Mouse (Mus musculus) forebrain, embryonic 10.5 days (tissue): ENCODE data around the gene Set. TPM values are rescaled to one million over a fixed set of nuclear protein-coding genes. Genes with fewer than 3 reads are reported as not detected.

Experiments
- DNase-seq: peaks from one replicate; pipeline ENCODE4 v3.0.0-alpha.2; 2017; ENCODE audit warnings: low spot score; ENCODE audit errors: extremely low spot score
- H3K27ac ChIP-seq: fragments of 300-500 bp; sonication (generic); 2 replicates; pipeline ENCODE4 v1.5.1; 2016; ENCODE audit warnings: mild to moderate bottlenecking
- H3K27me3 ChIP-seq: fragments of 300-500 bp; sonication (generic); 2 replicates; pipeline ENCODE4 v1.6.1; 2016; ENCODE audit warnings: mild to moderate bottlenecking; ENCODE audit not compliant: poor library complexity, severe bottlenecking
- H3K36me3 ChIP-seq: fragments of 300-500 bp; sonication (generic); replicated peaks from 2 replicates; pipeline ENCODE4 v1.6.1; 2016; ENCODE audit warnings: mild to moderate bottlenecking, moderate library complexity
- H3K4me1 ChIP-seq: fragments of 300-500 bp; sonication (generic); 2 replicates; pipeline ENCODE4 v1.6.1; 2016
- H3K4me3 ChIP-seq: fragments of 300-500 bp; sonication (generic); 2 replicates; pipeline ENCODE4 v1.5.1; 2016; ENCODE audit warnings: mild to moderate bottlenecking, moderate library complexity
- H3K9me3 ChIP-seq: fragments of 300-500 bp; sonication (generic); 2 replicates; pipeline ENCODE4 v1.6.1; 2016; ENCODE audit warnings: mild to moderate bottlenecking, moderate library complexity
- WGBS: fragments of 180-500 bp; shearing (Covaris S2); methylation state at CpG from one replicate; pipeline ENCODE4 v1.1.7; 2016; 5-methylcytosine and 5-hydroxymethylcytosine counted together
- polyA plus RNA-seq: library from polyadenylated mRNA; unstranded; fragments of >200 nt; fragmentation: Nextera tagmentation; extraction: Ambion mirVana; gene quantifications from 2 replicates; pipeline ENCODE4 v1.2.1, GENCODE M21; 2016

Set gene
- polyA plus RNA-seq, 1 experiment from 2014 or later: 944 TPM

- H3K9me3 ChIP-seq: no peaks in the 10 kb centered on the region
- no peaks in the 10 kb centered on the region for H3K27me3 ChIP-seq
- peaks cover 16% of the 10 kb centered on the region for H3K36me3 ChIP-seq
- H3K4me3 ChIP-seq: peak overlapping the region; percentile 75
- peaks cover 60% of the 10 kb centered on the region for H3K4me1 ChIP-seq
- WGBS: 35% methylated on average over 2 of the region's 3 CpGs
- H3K27ac ChIP-seq: peak overlapping the region; percentile 97
- no peak for DNase-seq
These were observed 6.6 kb downstream of the Set start for GRCm38 (mm10) chr2:30063791-30064190.

GRCm38 (mm10) chr2:30064298-30064697 lies 7.1 kb downstream of the Set start:
- Histone ChIP-seq H3K27ac (0 out of 2 replicates have a peak overlapping the region, but pooled peaks have one; percentile 97), H3K4me1 (peaks cover 59% of the 10 kb centered on the region)
- 63% methylated on average over 3 of the region's 3 CpGs for WGBS

GRCm38 (mm10) chr2:30066046-30066901 lies 9.1 kb downstream of the Set start:
- Histone ChIP-seq H3K27ac (peak overlapping the region; percentile 100), H3K9me3 (no peaks in the 10 kb centered on the region), H3K4me1 (peaks cover 55% of the 10 kb centered on the region), H3K27me3 (no peaks in the 10 kb centered on the region), H3K36me3 (peaks cover 36% of the 10 kb centered on the region), H3K4me3 (peak overlapping the region; percentile 100)
- WGBS: under 1% methylated on average over 72 of the region's 101 CpGs
- peak; percentile 96 for DNase-seq

More at GRCm38 (mm10) chr2:30064298-30064697, 7.1 kb downstream of the Set start:
- H3K27me3 ChIP-seq: no peaks in the 10 kb centered on the region
- DNase-seq: no peak
- no peaks in the 10 kb centered on the region for H3K9me3 ChIP-seq
- peak overlapping the region; percentile 75 for H3K4me3 ChIP-seq
- H3K36me3 ChIP-seq: peaks cover 21% of the 10 kb centered on the region

GRCm38 (mm10) chr2:30067031-30067888 lies 10.1 kb downstream of the Set start:
- Histone ChIP-seq H3K4me3 (peak overlapping the region; percentile 100), H3K4me1 (peaks cover 49% of the 10 kb centered on the region), H3K36me3 (peaks cover 43% of the 10 kb centered on the region), H3K27ac (peak overlapping the region; percentile 100), H3K27me3 (no peaks in the 10 kb centered on the region), H3K9me3 (no peaks in the 10 kb centered on the region)
- peak; percentile 60 for DNase-seq
- under 1% methylated on average over 67 of the region's 69 CpGs for WGBS

GRCm38 (mm10) chr2:30067962-30068361 lies 10.8 kb downstream of the Set start:
- H3K36me3 ChIP-seq: peaks cover 50% of the 10 kb centered on the region
- H3K27me3 ChIP-seq: no peaks in the 10 kb centered on the region
- DNase-seq: no peak
- no peaks in the 10 kb centered on the region for H3K9me3 ChIP-seq
- H3K4me3 ChIP-seq: peak overlapping the region; percentile 100
- WGBS: 50% methylated on average over 7 of the region's 7 CpGs
- H3K4me1 ChIP-seq: peaks cover 42% of the 10 kb centered on the region
- peak overlapping the region; percentile 100 for H3K27ac ChIP-seq

GRCm38 (mm10) chr2:30072875-30073274 lies 15.7 kb downstream of the Set start:
- no peak for DNase-seq
- no peaks in the 10 kb centered on the region for H3K27me3 ChIP-seq
- H3K27ac ChIP-seq: no peak overlapping the region
- H3K4me1 ChIP-seq: peaks cover 18% of the 10 kb centered on the region
- H3K4me3 ChIP-seq: no peak overlapping the region
- H3K9me3 ChIP-seq: no peaks in the 10 kb centered on the region
- WGBS: 75% methylated on average over 7 of the region's 7 CpGs
- peaks cover 63% of the 10 kb centered on the region for H3K36me3 ChIP-seq

GRCm38 (mm10) chr2:30073285-30073684 lies 16.1 kb downstream of the Set start:
- Histone ChIP-seq H3K4me1 (peaks cover 18% of the 10 kb centered on the region), H3K36me3 (peaks cover 58% of the 10 kb centered on the region), H3K9me3 (no peaks in the 10 kb centered on the region), H3K27me3 (no peaks in the 10 kb centered on the region), H3K4me3 (no peak overlapping the region), H3K27ac (no peak overlapping the region)
- DNase-seq: no peak
- WGBS: 75% methylated on average over 3 of the region's 3 CpGs

GRCm38 (mm10) chr2:30075625-30076024 lies 18.4 kb downstream of the Set start:
- Histone ChIP-seq H3K9me3 (no peaks in the 10 kb centered on the region), H3K27me3 (no peaks in the 10 kb centered on the region), H3K4me3 (no peak overlapping the region), H3K4me1 (peaks cover 36% of the 10 kb centered on the region), H3K36me3 (peaks cover 40% of the 10 kb centered on the region), H3K27ac (no peak overlapping the region)
- no peak for DNase-seq
- WGBS: 91% methylated on average over 3 of the region's 3 CpGs

GRCm38 (mm10) chr2:30076439-30076838 lies 19.3 kb downstream of the Set start:
- 95% methylated on average over 9 of the region's 9 CpGs for WGBS

GRCm38 (mm10) chr2:30076959-30077358 lies 19.8 kb downstream of the Set start:
- peaks cover 38% of the 10 kb centered on the region for H3K36me3 ChIP-seq
- peak overlapping the region; percentile 63 for H3K4me3 ChIP-seq
- 76% methylated on average over 6 of the region's 6 CpGs for WGBS
- H3K4me1 ChIP-seq: peaks cover 38% of the 10 kb centered on the region
- H3K27ac ChIP-seq: peak overlapping the region; percentile 89; the same call in 1 of the 2 replicates
- DNase-seq: no peak
- no peaks in the 10 kb centered on the region for H3K9me3 ChIP-seq
- H3K27me3 ChIP-seq: no peaks in the 10 kb centered on the region

More at GRCm38 (mm10) chr2:30076439-30076838, 19.3 kb downstream of the Set start:
- Histone ChIP-seq H3K36me3 (peaks cover 42% of the 10 kb centered on the region), H3K27me3 (no peaks in the 10 kb centered on the region), H3K4me3 (no peak overlapping the region), H3K9me3 (no peaks in the 10 kb centered on the region), H3K4me1 (peaks cover 38% of the 10 kb centered on the region), H3K27ac (no peak overlapping the region)
- no peak for DNase-seq

- Histone ChIP-seq H3K4me1 (peaks cover 38% of the 10 kb centered on the region), H3K4me3 (peak within 1 kb of the TSS; percentile 63), H3K27me3 (no peaks in the 10 kb centered on the region), H3K36me3 (peaks cover 35% of the 10 kb centered on the region), H3K9me3 (no peaks in the 10 kb centered on the region), H3K27ac (peak within 1 kb of the TSS; percentile 89)
- DNase-seq: peak; percentile 89
- WGBS: under 1% methylated on average over 53 of the region's 53 CpGs
These were observed 20.5 kb downstream of the Set start, which contains the start of gene Pkn3 for GRCm38 (mm10) chr2:30077502-30078348. TSS of gene Pkn3 (plus strand) at chr2:30077684.

- DNase-seq: no peak
- no peaks in the 10 kb centered on the region for H3K9me3 ChIP-seq
- H3K27me3 ChIP-seq: no peaks in the 10 kb centered on the region
- 21% methylated on average over 10 of the region's 10 CpGs for WGBS
- peak overlapping the region; percentile 63 for H3K4me3 ChIP-seq
- H3K27ac ChIP-seq: peak overlapping the region; percentile 89
- peaks cover 29% of the 10 kb centered on the region for H3K36me3 ChIP-seq
- peaks cover 38% of the 10 kb centered on the region for H3K4me1 ChIP-seq
These were observed 21.2 kb downstream of the Set start for GRCm38 (mm10) chr2:30078349-30078712.
